Mouse (Mus musculus) ES-Bruce4 (cell line): Measurements from ENCODE around the gene Pdzd2. TPM values are rescaled to one million over a fixed set of nuclear protein-coding genes. Genes with fewer than 3 reads are reported as not detected.

ENCODE experiments used
- H3K27ac ChIP-seq: 2 replicates; pipeline ENCODE4 v1.5.1; 2012; ENCODE audit warnings: low read length, inconsistent platforms; ENCODE audit not compliant: insufficient read depth
- H3K27me3 ChIP-seq: 2 replicates; pipeline ENCODE4 v1.6.1; 2012; ENCODE audit warnings: mild to moderate bottlenecking, low read length, inconsistent platforms; ENCODE audit not compliant: control insufficient read depth, poor library complexity, insufficient read depth, severe bottlenecking
- H3K36me3 ChIP-seq: 2 replicates; pipeline ENCODE4 v1.6.1; 2012; ENCODE audit warnings: inconsistent platforms, mild to moderate bottlenecking, low read length, moderate library complexity; ENCODE audit not compliant: control insufficient read depth, poor library complexity, insufficient read depth, severe bottlenecking
- H3K4me1 ChIP-seq: one replicate; pipeline ENCODE4 v1.8.1; 2011; ENCODE audit warnings: low read length; ENCODE audit not compliant: control insufficient read depth, insufficient read depth
- H3K4me3 ChIP-seq: 2 replicates; pipeline ENCODE4 v1.5.1; 2011; ENCODE audit warnings: low read depth, mild to moderate bottlenecking, low read length
- H3K9ac ChIP-seq: 2 replicates; pipeline ENCODE4 v1.6.1; 2012; ENCODE audit warnings: low read depth, mild to moderate bottlenecking, inconsistent platforms; ENCODE audit not compliant: poor library complexity, severe bottlenecking
- H3K9me3 ChIP-seq: replicated peaks from 2 replicates; pipeline ENCODE4 v1.6.1; 2012; ENCODE audit warnings: mild to moderate bottlenecking, low read length, inconsistent platforms; ENCODE audit not compliant: control insufficient read depth, poor library complexity, insufficient read depth, severe bottlenecking
- CTCF ChIP-seq: IDR thresholded peaks from one replicate; pipeline ENCODE4 v1.8.1; 2011; ENCODE audit warnings: low read depth, low read length
- EP300 ChIP-seq: IDR thresholded peaks from 2 replicates; pipeline ENCODE4 v1.6.1; 2011; ENCODE audit warnings: low read depth, low read length; ENCODE audit not compliant: insufficient read depth
- POLR2A ChIP-seq: IDR thresholded peaks from one replicate; pipeline ENCODE4 v1.8.1; 2011; ENCODE audit warnings: low read length; ENCODE audit not compliant: insufficient read depth
- polyA plus RNA-seq: library from polyadenylated mRNA; stranded (reverse); fragments of >200 nt; gene quantifications from 2 replicates; pipeline ENCODE4 v1.2.4, GENCODE M21; 2011; ENCODE audit warnings: low read depth; ENCODE audit not compliant: missing spikeins, insufficient read depth, insufficient read length

The Pdzd2 gene
- polyA plus RNA-seq, 1 experiment, result 7.3 TPM

- Histone ChIP-seq H3K27ac (no peak overlapping the region), H3K9ac (no peak overlapping the region), H3K9me3 (no peaks in the 10 kb centered on the region)
Observed at GRCm38 (mm10) chr15:12612944-12613675, 126.6 kb downstream of the Pdzd2 start.

DNA sequence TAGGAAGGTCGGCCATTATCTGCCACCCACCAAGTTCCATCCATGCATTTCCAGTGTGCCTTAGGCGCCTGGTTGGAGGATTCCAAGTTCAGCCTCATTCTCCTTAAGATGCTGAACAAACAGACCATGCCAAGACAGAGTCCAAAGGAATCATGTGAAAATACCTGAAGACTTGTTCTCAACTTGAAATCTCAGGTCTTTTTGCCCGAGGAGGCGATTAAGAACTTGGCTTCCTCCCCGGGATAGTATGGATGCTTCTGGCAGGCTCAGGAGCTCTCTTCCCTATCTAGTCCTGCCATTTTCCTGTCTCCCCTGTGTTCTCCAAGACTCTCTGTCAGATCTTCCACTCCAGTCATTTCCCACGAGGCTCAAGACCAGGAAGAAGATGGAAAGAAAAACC, 131.6 kb downstream of the Pdzd2 start:
- H3K4me1 ChIP-seq, result no peaks in the 10 kb centered on the region
- no peaks in the 10 kb centered on the region for H3K27me3 ChIP-seq
- no peak overlapping the region for H3K27ac ChIP-seq
- no peaks in the 10 kb centered on the region for H3K9me3 ChIP-seq
- H3K4me3 ChIP-seq, result no peak overlapping the region
- TF ChIP-seq EP300 (no peak), CTCF (no peak), POLR2A (no peak)
- H3K9ac ChIP-seq, result no peak overlapping the region
- H3K36me3 ChIP-seq, result no peaks in the 10 kb centered on the region

More at GRCm38 (mm10) chr15:12612944-12613675, 126.6 kb downstream of the Pdzd2 start:
- no peak for TF ChIP-seq POLR2A
- no peak for TF ChIP-seq EP300
- no peak for TF ChIP-seq CTCF
- Histone ChIP-seq H3K27me3 (no peaks in the 10 kb centered on the region), H3K4me1 (no peaks in the 10 kb centered on the region), H3K4me3 (no peak overlapping the region), H3K36me3 (no peaks in the 10 kb centered on the region)

DNA sequence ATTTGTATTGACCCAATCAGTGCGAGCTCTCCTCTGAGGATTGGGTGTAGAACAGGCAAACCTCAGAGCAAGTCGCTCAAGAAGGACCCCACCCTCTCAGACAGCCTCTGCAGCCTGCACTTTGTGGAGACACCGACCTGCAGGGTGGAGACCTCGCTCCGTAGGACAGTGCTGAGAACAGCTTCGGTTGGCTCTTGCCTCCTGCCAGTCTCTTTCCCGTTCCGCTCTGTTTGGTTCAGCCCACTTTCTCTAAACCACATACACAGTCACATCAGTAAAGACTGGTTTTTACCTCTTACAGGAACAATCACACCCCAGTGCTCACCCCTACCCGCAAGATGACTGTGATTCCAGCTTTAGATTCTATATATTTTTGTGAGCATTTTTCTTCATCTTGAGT, 133.4 kb downstream of the Pdzd2 start:
- no peak overlapping the region for H3K9ac ChIP-seq
- no peaks in the 10 kb centered on the region for H3K36me3 ChIP-seq
- TF ChIP-seq EP300 (no peak), POLR2A (no peak), CTCF (no peak)
- no peaks in the 10 kb centered on the region for H3K27me3 ChIP-seq
- no peak overlapping the region for H3K4me3 ChIP-seq
- H3K9me3 ChIP-seq, result no peaks in the 10 kb centered on the region
- no peaks in the 10 kb centered on the region for H3K4me1 ChIP-seq
- H3K27ac ChIP-seq, result no peak overlapping the region

- TF ChIP-seq CTCF, result no peak
- TF ChIP-seq EP300, result no peak
- no peak for TF ChIP-seq POLR2A
- Histone ChIP-seq H3K4me1 (no peaks in the 10 kb centered on the region), H3K27ac (no peak overlapping the region), H3K9ac (no peak overlapping the region), H3K36me3 (no peaks in the 10 kb centered on the region), H3K4me3 (no peak overlapping the region), H3K27me3 (no peaks in the 10 kb centered on the region), H3K9me3 (no peaks in the 10 kb centered on the region)
Observed at GRCm38 (mm10) chr15:12605239-12605993, 134.3 kb downstream of the Pdzd2 start.

DNA sequence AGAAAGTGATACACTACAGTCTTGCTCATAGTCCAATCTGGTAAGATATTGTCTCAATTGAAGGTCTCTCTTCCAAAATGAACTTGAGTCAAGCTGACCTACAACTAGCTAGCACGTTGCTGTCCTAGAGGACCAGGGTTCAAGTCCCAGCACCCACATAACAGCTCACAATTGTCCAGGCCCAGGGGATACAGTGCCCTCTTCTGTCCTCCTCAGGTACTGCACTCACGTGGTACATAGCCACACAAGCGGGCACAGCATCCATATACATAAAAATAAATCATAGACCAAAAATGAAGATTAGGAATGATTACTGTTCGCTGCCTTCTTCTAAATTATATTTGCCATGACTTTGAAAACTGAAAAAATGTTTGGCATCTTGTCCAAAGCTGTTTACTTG, 136.1 kb downstream of the Pdzd2 start:
- no peaks in the 10 kb centered on the region for H3K4me1 ChIP-seq
- no peaks in the 10 kb centered on the region for H3K9me3 ChIP-seq
- no peak for TF ChIP-seq POLR2A
- no peak for TF ChIP-seq CTCF
- no peak for TF ChIP-seq EP300
- H3K27me3 ChIP-seq, result no peaks in the 10 kb centered on the region
- H3K27ac ChIP-seq, result no peak overlapping the region
- H3K4me3 ChIP-seq, result no peak overlapping the region
- no peak overlapping the region for H3K9ac ChIP-seq
- no peaks in the 10 kb centered on the region for H3K36me3 ChIP-seq

DNA sequence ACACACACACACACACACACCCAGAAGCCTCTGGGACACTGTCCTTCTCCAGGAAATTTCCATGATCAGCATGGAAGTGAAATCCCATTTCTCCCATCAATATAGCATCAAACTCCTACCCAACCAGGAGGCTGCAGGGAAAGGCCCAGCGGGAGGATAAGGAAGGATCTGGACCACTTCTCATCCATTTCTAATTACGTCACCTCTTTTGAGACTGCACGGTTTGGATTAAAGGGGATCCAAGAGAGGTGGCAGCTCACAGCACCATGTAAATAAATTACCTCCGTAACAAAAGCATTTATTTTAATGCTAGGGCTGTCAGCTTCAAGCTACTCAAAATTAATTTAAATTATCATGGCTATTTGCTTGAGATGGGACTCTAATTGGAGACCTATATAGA, 146.6 kb downstream of the Pdzd2 start:
- no peak for TF ChIP-seq POLR2A
- TF ChIP-seq EP300, result no peak
- TF ChIP-seq CTCF, result no peak
- no peak overlapping the region for H3K27ac ChIP-seq
- H3K4me1 ChIP-seq, result no peaks in the 10 kb centered on the region
- H3K9me3 ChIP-seq, result no peaks in the 10 kb centered on the region
- no peak overlapping the region for H3K9ac ChIP-seq
- no peak overlapping the region for H3K4me3 ChIP-seq
- H3K36me3 ChIP-seq, result no peaks in the 10 kb centered on the region
- no peaks in the 10 kb centered on the region for H3K27me3 ChIP-seq
